Mouse (Mus musculus) liver, adult 2 months (tissue): ENCODE measurements around the gene Samt1.
"Not testable (repeated sequence)": the region's sequence is repeated elsewhere in the genome, so short reads cannot be mapped to it uniquely, and the experiment has no call there.

Source experiments
- CTCF ChIP-seq: fragments of 200-500 bp; IDR thresholded peaks from 2 replicates; pipeline ENCODE4 v1.5.1; 2011; ENCODE audit warnings: low read depth, low read length, control low read depth
- POLR2A ChIP-seq: fragments of 200-500 bp; IDR thresholded peaks from 2 replicates; pipeline ENCODE4 v1.6.1; 2011; ENCODE audit warnings: low read length, control low read depth; ENCODE audit not compliant: insufficient read depth; ENCODE audit errors: extremely low read depth

GRCm38 (mm10) chrX:154012540-154012939 lies at the start of gene Samt1:
- not testable (repeated sequence) for TF ChIP-seq CTCF, POLR2A
